Mouse (Mus musculus): ENCODE data around the gene Nuak2.
"Not testable (repeated sequence)": the region's sequence is repeated elsewhere in the genome, so short reads cannot be mapped to it uniquely, and the experiment has no call there.

Gene Nuak2

GRCm38 (mm10) chr1:132315889-132316624 lies at the start of gene Nuak2:
TSS of gene Nuak2 (plus strand) at chr1:132316126.
- peak; percentile 82 to 87 for DNase-seq

GRCm38 (mm10) chr1:132266791-132267557 lies 49.0 kb upstream of the Nuak2 start:
- no peak for DNase-seq

- DNase-seq = no peak
These were observed 48.0 kb upstream of the Nuak2 start for GRCm38 (mm10) chr1:132267959-132268358.

GRCm38 (mm10) chr1:132268418-132269060 lies 47.4 kb upstream of the Nuak2 start:
- no peak for DNase-seq

GRCm38 (mm10) chr1:132271237-132271636 lies 44.7 kb upstream of the Nuak2 start:
- no peak for DNase-seq

- no peak for DNase-seq
These were observed 39.2 kb upstream of the Nuak2 start for GRCm38 (mm10) chr1:132276694-132277093.

GRCm38 (mm10) chr1:132277124-132277523 lies 38.8 kb upstream of the Nuak2 start:
- DNase-seq = no peak

GRCm38 (mm10) chr1:132280636-132281035 lies 35.3 kb upstream of the Nuak2 start:
- not testable (repeated sequence) for DNase-seq

GRCm38 (mm10) chr1:132281523-132282176 lies 34.3 kb upstream of the Nuak2 start:
- DNase-seq = no peak

- DNase-seq = no peak
These were observed 33.8 kb upstream of the Nuak2 start for GRCm38 (mm10) chr1:132282177-132282536.

GRCm38 (mm10) chr1:132283018-132283417 lies 32.9 kb upstream of the Nuak2 start:
- no peak for DNase-seq

- no peak for DNase-seq
These were observed 29.2 kb upstream of the Nuak2 start for GRCm38 (mm10) chr1:132286735-132287134.

GRCm38 (mm10) chr1:132287445-132287844 lies 28.5 kb upstream of the Nuak2 start:
- no peak for DNase-seq

- DNase-seq = no peak
These were observed 27.9 kb upstream of the Nuak2 start for GRCm38 (mm10) chr1:132287991-132288451.

GRCm38 (mm10) chr1:132289965-132290364 lies 26.0 kb upstream of the Nuak2 start:
- DNase-seq = peak; percentile 53 to 63

GRCm38 (mm10) chr1:132290921-132291675 lies 24.8 kb upstream of the Nuak2 start:
- no peak for DNase-seq

GRCm38 (mm10) chr1:132291706-132292105 lies 24.2 kb upstream of the Nuak2 start:
- DNase-seq = no peak

- DNase-seq = peak; percentile 42 to 54
These were observed 23.4 kb upstream of the Nuak2 start for GRCm38 (mm10) chr1:132292318-132293129.

- no peak for DNase-seq
These were observed 20.4 kb upstream of the Nuak2 start for GRCm38 (mm10) chr1:132295506-132295905.

- no peak for DNase-seq
These were observed 19.9 kb upstream of the Nuak2 start for GRCm38 (mm10) chr1:132296051-132296450.

- peak; percentile 76 to 81 for DNase-seq
These were observed 17.5 kb upstream of the Nuak2 start, which contains the start of gene Klhdc8a for GRCm38 (mm10) chr1:132298425-132298800. TSS of gene Klhdc8a (plus strand) at chr1:132298626.
